Mouse (Mus musculus) bone marrow, adult 2 months (tissue): Measurements from ENCODE around the gene Nek7.

Experiments
- CTCF ChIP-seq: fragments of 200-500 bp; IDR thresholded peaks from 2 replicates; pipeline ENCODE4 v1.5.1; 2011; ENCODE audit warnings: low read length, control low read depth; ENCODE audit not compliant: control insufficient read depth, insufficient read depth
- POLR2A ChIP-seq: fragments of 200-500 bp; IDR thresholded peaks from 2 replicates; pipeline ENCODE4 v1.6.1; 2011; ENCODE audit warnings: low read depth, mild to moderate bottlenecking, control low read depth, low read length, borderline replicate concordance; ENCODE audit not compliant: control insufficient read depth

DNA sequence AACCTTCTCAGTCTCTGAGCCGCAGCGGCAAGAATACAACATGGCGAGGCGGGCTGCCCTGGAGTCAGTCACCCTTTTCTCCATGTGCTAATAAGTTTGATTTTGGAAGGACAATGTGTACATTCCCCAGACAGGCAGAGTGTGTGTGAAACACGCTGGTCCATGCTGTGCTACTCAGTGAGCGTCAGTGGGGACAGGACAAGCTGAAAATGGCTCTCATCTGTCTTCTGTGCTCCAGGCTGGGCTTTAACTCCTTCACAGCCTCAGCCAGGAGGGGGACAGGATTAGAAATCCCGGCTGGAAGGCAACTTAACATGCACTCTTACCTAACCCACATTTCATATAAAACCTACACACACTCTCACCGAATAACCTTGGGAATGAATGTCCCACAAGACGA lies 120.5 kb downstream of the Nek7 start:
- no peak for TF ChIP-seq CTCF
- TF ChIP-seq POLR2A: no peak
